Mouse (Mus musculus): Measurements from ENCODE around the gene Slc6a21. TPM values are rescaled to one million over a fixed set of nuclear protein-coding genes. Genes with fewer than 3 reads are reported as not detected.

Gene Slc6a21
- polyA plus RNA-seq, 1 experiment from 2014 or later, result not detected

GRCm38 (mm10) chr7:45316536-45316935 lies 39.2 kb downstream of the Slc6a21 start:
- 93% methylated on average over 14 of the region's 14 CpGs for WGBS
- no peak for ATAC-seq (ENCODE audit: low FRiP score)
- H3K9ac ChIP-seq (ENCODE audit: low read depth, low read length), result no peak overlapping the region

GRCm38 (mm10) chr7:45322245-45322644 lies 44.9 kb downstream of the Slc6a21 start:
- H3K9ac ChIP-seq (ENCODE audit: low read depth, low read length), result no peak overlapping the region
- no peak overlapping the region for H3K4me3 ChIP-seq (ENCODE audit: low read depth, low read length)
- WGBS, result 90% methylated on average over 4 of the region's 4 CpGs
- H3K9me3 ChIP-seq (ENCODE audit: control insufficient read depth, low read length), result no peaks in the 10 kb centered on the region
- ATAC-seq (ENCODE audit: low FRiP score) (no peak), DNase-seq (ENCODE audit: low spot score) (no peak)
- H3K27ac ChIP-seq (ENCODE audit: low read depth, low read length), result no peak overlapping the region
- no peaks in the 10 kb centered on the region for H3K36me3 ChIP-seq (ENCODE audit: control insufficient read depth, insufficient read depth, low read length)
- no peaks in the 10 kb centered on the region for H3K4me1 ChIP-seq (replicated peaks; ENCODE audit: control insufficient read depth, insufficient read depth, low read length)
- no peak overlapping the region for H3K4me2 ChIP-seq (replicated peaks; ENCODE audit: low read depth, low read length)
- H3K27me3 ChIP-seq (ENCODE audit: control insufficient read depth, insufficient read depth, low read length), result no peaks in the 10 kb centered on the region

More at GRCm38 (mm10) chr7:45316536-45316935, 39.2 kb downstream of the Slc6a21 start:
- no peaks in the 10 kb centered on the region for H3K36me3 ChIP-seq (ENCODE audit: control insufficient read depth, insufficient read depth, low read length)
- no peak overlapping the region for H3K4me2 ChIP-seq (replicated peaks; ENCODE audit: low read depth, low read length)
- DNase-seq (ENCODE audit: low spot score), result no peak
- no peaks in the 10 kb centered on the region for H3K27me3 ChIP-seq (ENCODE audit: control insufficient read depth, insufficient read depth, low read length)
- H3K4me3 ChIP-seq (ENCODE audit: low read depth, low read length), result no peak overlapping the region
- H3K4me1 ChIP-seq (replicated peaks; ENCODE audit: control insufficient read depth, insufficient read depth, low read length), result 0 out of 2 replicates have a peak, but pooled peaks cover 2% of the 10 kb centered on the region
- H3K27ac ChIP-seq (ENCODE audit: low read depth, low read length), result no peak overlapping the region
- H3K9me3 ChIP-seq (ENCODE audit: control insufficient read depth, low read length), result no peaks in the 10 kb centered on the region

DNA sequence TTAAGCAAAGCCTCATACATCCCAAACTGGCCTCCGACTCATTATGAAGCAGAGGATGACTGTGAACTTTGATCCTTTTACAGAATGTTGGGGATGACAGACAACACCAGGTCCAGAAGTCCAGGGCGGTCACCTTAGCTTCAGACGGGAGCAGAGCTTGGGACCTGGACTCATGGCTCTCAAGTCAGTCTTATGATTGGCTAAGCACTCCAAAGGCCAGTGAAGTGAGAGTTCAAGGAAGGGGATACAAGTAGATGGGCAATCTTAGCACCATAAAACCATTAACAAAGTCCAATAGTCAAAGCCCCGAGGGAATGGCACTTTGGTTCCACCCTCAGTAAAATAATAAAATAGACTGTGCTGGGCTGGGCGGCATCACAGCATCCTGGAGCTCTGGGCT lies 45.8 kb downstream of the Slc6a21 start:
- Histone ChIP-seq H3K4me1 (replicated peaks; ENCODE audit: control insufficient read depth, insufficient read depth, low read length) (no peaks in the 10 kb centered on the region), H3K9ac (ENCODE audit: low read depth, low read length) (no peak overlapping the region), H3K4me3 (ENCODE audit: low read depth, low read length) (no peak overlapping the region), H3K9me3 (ENCODE audit: control insufficient read depth, low read length) (no peaks in the 10 kb centered on the region), H3K36me3 (ENCODE audit: control insufficient read depth, insufficient read depth, low read length) (no peaks in the 10 kb centered on the region), H3K27ac (ENCODE audit: low read depth, low read length) (no peak overlapping the region), H3K4me2 (replicated peaks; ENCODE audit: low read depth, low read length) (no peak overlapping the region), H3K27me3 (ENCODE audit: control insufficient read depth, insufficient read depth, low read length) (no peaks in the 10 kb centered on the region)
- no peak for ATAC-seq (ENCODE audit: low FRiP score)
- WGBS, result 92% methylated on average over 5 of the region's 5 CpGs
- no peak for DNase-seq (ENCODE audit: low spot score)

- Histone ChIP-seq H3K36me3 (ENCODE audit: control insufficient read depth, insufficient read depth, low read length) (no peaks in the 10 kb centered on the region), H3K9ac (ENCODE audit: low read depth, low read length) (no peak overlapping the region), H3K4me3 (ENCODE audit: low read depth, low read length) (no peak overlapping the region), H3K4me1 (replicated peaks; ENCODE audit: control insufficient read depth, insufficient read depth, low read length) (no peaks in the 10 kb centered on the region), H3K9me3 (ENCODE audit: control insufficient read depth, low read length) (no peaks in the 10 kb centered on the region), H3K27ac (ENCODE audit: low read depth, low read length) (no peak overlapping the region), H3K27me3 (ENCODE audit: control insufficient read depth, insufficient read depth, low read length) (no peaks in the 10 kb centered on the region), H3K4me2 (replicated peaks; ENCODE audit: low read depth, low read length) (no peak overlapping the region)
- ATAC-seq (ENCODE audit: low FRiP score) (no peak), DNase-seq (ENCODE audit: low spot score) (no peak)
Observed at GRCm38 (mm10) chr7:45325800-45326199, 48.5 kb downstream of the Slc6a21 start.

DNA sequence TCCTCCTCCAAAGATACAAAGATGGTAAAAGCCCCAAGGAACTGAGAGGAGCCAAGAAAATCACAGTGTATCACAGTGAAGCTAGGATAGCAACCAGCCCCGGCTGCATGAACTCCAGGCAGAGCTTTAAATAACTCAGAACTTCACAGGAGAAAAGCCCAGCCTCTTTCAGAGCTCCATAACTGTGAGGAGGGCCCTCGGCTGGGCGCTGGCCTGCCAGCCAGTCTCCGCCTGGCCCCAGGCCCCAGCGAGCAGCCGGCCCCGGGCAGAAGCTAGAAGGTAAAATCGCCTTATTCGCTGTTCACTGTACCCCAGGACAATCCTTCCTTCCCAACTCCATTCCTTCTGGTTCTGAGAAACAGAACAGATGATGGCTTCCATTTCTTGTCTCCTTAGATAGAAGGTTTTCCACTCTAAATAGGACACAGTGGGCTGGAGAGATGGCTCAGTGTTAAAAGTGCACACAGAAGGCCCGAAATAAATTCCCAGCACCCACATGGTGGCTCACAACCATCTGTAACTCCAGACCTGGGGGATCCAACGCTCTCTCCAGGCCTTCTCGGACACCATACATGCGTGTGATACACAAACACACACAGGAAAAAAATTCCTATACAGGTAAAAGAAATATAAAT lies 51.6 kb downstream of the Slc6a21 start:
- Histone ChIP-seq H3K27me3 (ENCODE audit: control insufficient read depth, insufficient read depth, low read length) (no peaks in the 10 kb centered on the region), H3K4me1 (replicated peaks; ENCODE audit: control insufficient read depth, insufficient read depth, low read length) (peaks cover 6% of the 10 kb centered on the region; the same call in 1 of the 2 replicates), H3K9ac (ENCODE audit: low read depth, low read length) (no peak overlapping the region), H3K4me2 (replicated peaks; ENCODE audit: low read depth, low read length) (no peak overlapping the region), H3K27ac (ENCODE audit: low read depth, low read length) (no peak overlapping the region), H3K9me3 (ENCODE audit: control insufficient read depth, low read length) (no peaks in the 10 kb centered on the region), H3K36me3 (ENCODE audit: control insufficient read depth, insufficient read depth, low read length) (no peaks in the 10 kb centered on the region), H3K4me3 (ENCODE audit: low read depth, low read length) (no peak overlapping the region)
- no peak for DNase-seq (ENCODE audit: low spot score)
- WGBS, result 81% methylated on average over 13 of the region's 13 CpGs
- ATAC-seq (ENCODE audit: low FRiP score), result no peak

DNA sequence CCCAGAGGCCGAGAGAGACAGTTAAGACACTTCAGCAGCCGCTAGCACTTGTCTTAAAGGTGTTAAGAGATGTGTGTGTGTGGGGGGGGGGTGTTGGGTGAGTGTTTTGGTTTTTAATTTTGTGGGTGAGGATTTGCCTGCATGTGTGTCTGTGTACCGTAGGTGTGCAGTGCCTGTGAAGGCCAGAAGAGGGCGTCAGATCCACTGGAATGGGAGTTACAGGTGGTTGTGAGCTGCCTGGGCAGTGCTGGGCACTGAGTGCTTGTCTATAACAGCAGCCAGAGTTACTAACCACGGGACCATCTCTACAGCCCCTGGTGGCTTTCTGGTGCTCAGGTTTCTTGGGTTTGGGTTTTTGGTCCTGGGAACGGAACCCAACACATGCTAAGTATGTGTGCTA lies 54.2 kb downstream of the Slc6a21 start:
- Histone ChIP-seq H3K27ac (ENCODE audit: low read depth, low read length) (no peak overlapping the region), H3K9me3 (ENCODE audit: control insufficient read depth, low read length) (no peaks in the 10 kb centered on the region), H3K9ac (ENCODE audit: low read depth, low read length) (no peak overlapping the region), H3K4me1 (replicated peaks; ENCODE audit: control insufficient read depth, insufficient read depth, low read length) (peaks cover 8% of the 10 kb centered on the region; the same call in 1 of the 2 replicates), H3K4me2 (replicated peaks; ENCODE audit: low read depth, low read length) (no peak overlapping the region), H3K4me3 (ENCODE audit: low read depth, low read length) (no peak overlapping the region), H3K36me3 (ENCODE audit: control insufficient read depth, insufficient read depth, low read length) (no peaks in the 10 kb centered on the region), H3K27me3 (ENCODE audit: control insufficient read depth, insufficient read depth, low read length) (0 out of 2 replicates have a peak, but pooled peaks cover 2% of the 10 kb centered on the region)
- 79% methylated on average over 6 of the region's 6 CpGs for WGBS
- DNase-seq (ENCODE audit: low spot score), result no peak
- no peak for ATAC-seq (ENCODE audit: low FRiP score)

GRCm38 (mm10) chr7:45332685-45333425 lies 55.5 kb downstream of the Slc6a21 start:
- Histone ChIP-seq H3K36me3 (ENCODE audit: control insufficient read depth, insufficient read depth, low read length) (no peaks in the 10 kb centered on the region), H3K27me3 (ENCODE audit: control insufficient read depth, insufficient read depth, low read length) (peaks cover 5% of the 10 kb centered on the region; the same call in 1 of the 2 replicates), H3K4me3 (ENCODE audit: low read depth, low read length) (peak overlapping the region; percentile 58), H3K9me3 (ENCODE audit: control insufficient read depth, low read length) (no peaks in the 10 kb centered on the region), H3K9ac (ENCODE audit: low read depth, low read length) (peak overlapping the region; percentile 67), H3K4me2 (replicated peaks; ENCODE audit: low read depth, low read length) (peak overlapping the region; percentile 98), H3K4me1 (replicated peaks; ENCODE audit: control insufficient read depth, insufficient read depth, low read length) (peaks cover 8% of the 10 kb centered on the region; the same call in 1 of the 2 replicates), H3K27ac (ENCODE audit: low read depth, low read length) (no peak overlapping the region)
- WGBS, result 3% methylated on average over 22 of the region's 22 CpGs
- DNase-seq (ENCODE audit: low spot score) (peak; percentile 69), ATAC-seq (ENCODE audit: low FRiP score) (peak; percentile 65)

DNA sequence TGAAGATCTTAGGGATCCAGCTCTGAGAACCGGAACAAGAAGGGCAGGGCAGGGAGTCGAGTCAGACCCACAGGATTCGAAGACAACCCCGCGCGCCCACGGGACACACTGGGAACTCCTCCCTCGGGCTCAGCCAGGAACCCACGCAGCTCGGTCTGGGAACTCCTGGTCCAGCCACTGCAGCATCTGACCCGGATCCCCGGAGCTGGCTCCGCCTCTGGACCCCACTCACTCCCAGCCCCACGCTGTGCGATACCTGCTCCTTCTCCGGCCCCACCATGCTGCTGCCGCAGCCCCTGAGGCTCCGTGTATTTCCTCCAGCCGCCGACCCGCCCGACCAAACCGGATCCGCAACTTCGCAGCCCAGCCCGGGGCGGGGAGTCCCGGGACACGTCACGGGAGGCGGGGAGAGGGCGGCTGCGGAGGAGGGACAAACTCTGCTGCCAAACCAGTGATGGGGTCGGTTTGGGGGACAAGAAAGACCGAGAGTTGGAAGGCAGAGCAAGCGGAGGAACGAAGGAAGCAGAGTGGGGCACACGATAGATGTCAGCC lies 56.2 kb downstream of the Slc6a21 start, which contains the start of gene Trpm4:
Gene Trpm4 (minus strand): TSS at position 350 of the 552 bp plus-strand sequence.
- Histone ChIP-seq H3K4me2 (replicated peaks; ENCODE audit: low read depth, low read length) (peak within 1 kb of the TSS; percentile 98), H3K9ac (ENCODE audit: low read depth, low read length) (peak within 1 kb of the TSS; percentile 67), H3K27me3 (ENCODE audit: control insufficient read depth, insufficient read depth, low read length) (peaks cover 5% of the 10 kb centered on the region; the same call in 1 of the 2 replicates), H3K4me3 (ENCODE audit: low read depth, low read length) (peak within 1 kb of the TSS; percentile 58), H3K36me3 (ENCODE audit: control insufficient read depth, insufficient read depth, low read length) (no peaks in the 10 kb centered on the region), H3K4me1 (replicated peaks; ENCODE audit: control insufficient read depth, insufficient read depth, low read length) (peaks cover 8% of the 10 kb centered on the region; the same call in 1 of the 2 replicates), H3K27ac (ENCODE audit: low read depth, low read length) (0 out of 2 replicates have a peak within 1 kb of the TSS, but pooled peaks have one; percentile 4), H3K9me3 (ENCODE audit: control insufficient read depth, low read length) (no peaks in the 10 kb centered on the region)
- DNase-seq (ENCODE audit: low spot score) (peak; percentile 81), ATAC-seq (ENCODE audit: low FRiP score) (peak; percentile 59)
- under 1% methylated on average over 38 of the region's 38 CpGs for WGBS
